Mouse (Mus musculus) small intestine, adult 2 months (tissue): ENCODE data around the gene Dis3l2.

ENCODE experiments used
- CTCF ChIP-seq: fragments of 200-500 bp; IDR thresholded peaks from 2 replicates; pipeline ENCODE4 v1.5.1; 2012; ENCODE audit warnings: low read depth, mild to moderate bottlenecking, control low read depth, inconsistent platforms, low read length, moderate library complexity, mixed read lengths; ENCODE audit not compliant: insufficient replicate concordance, insufficient read length; ENCODE audit errors: extremely low read depth
- POLR2A ChIP-seq: fragments of 200-500 bp; IDR thresholded peaks from 2 replicates; pipeline ENCODE4 v1.6.1; 2012; ENCODE audit warnings: low read depth, mild to moderate bottlenecking, control low read depth, inconsistent platforms, low read length, moderate library complexity

DNA sequence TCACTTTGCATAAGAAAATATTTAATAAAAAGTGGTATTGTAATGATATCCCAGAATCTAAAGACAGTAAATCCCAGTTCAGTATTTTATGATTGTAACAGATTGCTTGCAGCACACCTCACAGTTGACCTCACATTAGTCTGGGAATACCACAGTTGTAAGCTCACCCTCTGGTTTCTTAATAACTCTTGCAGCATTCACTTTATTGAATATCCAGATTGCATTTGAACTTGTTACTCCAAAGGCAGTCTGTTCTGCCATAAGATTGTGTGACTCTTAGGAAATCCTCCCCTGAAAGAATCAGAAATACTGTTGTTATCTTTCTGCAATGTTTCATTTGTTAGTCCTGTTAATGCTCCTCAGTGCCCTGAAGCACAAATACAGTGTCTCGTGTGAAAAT is 230.0 kb downstream of the Dis3l2 start:
- no peak for TF ChIP-seq CTCF
- TF ChIP-seq POLR2A = no peak
